ENCODE assay signal across 19 mouse cellular contexts in genomic region chr11:70075581-70075980, GRCm38 (mm10). TPM values are rescaled to one million over a fixed set of nuclear protein-coding genes. Genes with fewer than 3 reads are reported as not detected.
DNase-seq lines count a peak whose midpoint lies in the region; ATAC-seq and TF ChIP-seq lines count a peak whose summit lies in the region.
"Had no signal": no experiment of that assay in that cellular context is flagged by ENCODE, and none has a peak within 500 bp of the region (broad histone marks: within the 10 kb centered on the region; RNA-seq: fewer than 3 reads in every experiment).

No protein-coding gene starts in this region.

- TF ChIP-seq EP300 in CH12.LX (IDR thresholded peaks at IDR 0.05; ENCODE audit: low read length) = no peak

- no peak for TF ChIP-seq CTCF in CH12.LX (conservative IDR thresholded peaks at IDR 0.05 in 1 of 2, IDR thresholded peaks at IDR 0.05 in 1 of 2; ENCODE audit: low read depth in 2 of 2, low read length in 2 of 2)

- 55% methylated on average over 6 of the region's 6 CpGs for WGBS in liver, embryonic 13.5 days (ENCODE audit: insufficient replicate concordance)
- WGBS in kidney, embryonic 16.5 days = 67% methylated on average over 6 of the region's 6 CpGs

- H3K9me3 ChIP-seq in CH12.LX (replicated peaks; ENCODE audit: low read length) = no peaks in the 10 kb centered on the region
- no peaks in the 10 kb centered on the region for H3K9me3 ChIP-seq in liver, embryonic 13.5 days (replicated peaks)
- H3K9me3 ChIP-seq in kidney, embryonic 16.5 days (ENCODE audit: low read length) = no peaks in the 10 kb centered on the region
- H3K9me3 ChIP-seq: embryonic facial prominence, embryonic 13.5 days; forebrain, embryonic 15.5 days; neural tube, embryonic 15.5 days had no signal

- H3K27me3 ChIP-seq in CH12.LX (replicated peaks) = no peaks in the 10 kb centered on the region
- H3K27me3 ChIP-seq in liver, embryonic 13.5 days = 0 out of 2 replicates have a peak, but pooled peaks cover 5% of the 10 kb centered on the region
- peaks cover 5% of the 10 kb centered on the region; the same call in 1 of the 2 replicates for H3K27me3 ChIP-seq in kidney, embryonic 16.5 days (ENCODE audit: insufficient read depth, low read length)
- H3K27me3 ChIP-seq: forebrain, embryonic 15.5 days; neural tube, embryonic 15.5 days had no signal

- no peak overlapping the region for H3K9ac ChIP-seq in CH12.LX (ENCODE audit: insufficient read depth, low read depth)
- H3K9ac ChIP-seq in liver, embryonic 13.5 days = peak overlapping the region; percentile 33; the same call in 1 of the 2 replicates
- H3K9ac ChIP-seq in kidney, embryonic 16.5 days (replicated peaks; ENCODE audit: low read length) = no peak overlapping the region
- H3K9ac ChIP-seq: embryonic facial prominence, embryonic 13.5 days; forebrain, embryonic 15.5 days; neural tube, embryonic 15.5 days had no signal

- H3K4me1 ChIP-seq in CH12.LX (ENCODE audit: control insufficient read depth in 1 of 2, insufficient read depth in 2 of 2) = peaks cover 6 to 26% of the 10 kb centered on the region in 2 experiments; a peak in 3 of 4 replicates
- peaks cover 40% of the 10 kb centered on the region for H3K4me1 ChIP-seq in liver, embryonic 13.5 days (replicated peaks)
- peaks cover 9% of the 10 kb centered on the region; the same call in 1 of the 2 replicates for H3K4me1 ChIP-seq in kidney, embryonic 16.5 days (ENCODE audit: insufficient read depth, low read length)
- H3K4me1 ChIP-seq: forebrain, embryonic 15.5 days had no signal

- H3K4me2 ChIP-seq in CH12.LX (ENCODE audit: insufficient read depth, low read depth, poor library complexity, severe bottlenecking) = no peak overlapping the region
- H3K4me2 ChIP-seq in liver, embryonic 13.5 days = peak overlapping the region; percentile 45
- H3K4me2 ChIP-seq in kidney, embryonic 16.5 days (replicated peaks; ENCODE audit: low read depth, low read length) = no peak overlapping the region
- H3K4me2 ChIP-seq: forebrain, embryonic 15.5 days had no signal

- H3K27ac ChIP-seq in CH12.LX (ENCODE audit: insufficient read depth, low read depth) = no peak overlapping the region
- peak overlapping the region; percentile 91 for H3K27ac ChIP-seq in liver, embryonic 13.5 days
- no peak overlapping the region for H3K27ac ChIP-seq in kidney, embryonic 16.5 days (ENCODE audit: low read length)
- H3K27ac ChIP-seq: embryonic facial prominence, embryonic 13.5 days; forebrain, embryonic 15.5 days; neural tube, embryonic 15.5 days had no signal

- in situ Hi-C loops in CH12.LX (cut with MboI; ENCODE audit: low pct_ligation_motif_present, low pct_unique_long_range_greater_than_20kb, low sequenced_read_pairs) = no loop called here

- dilution Hi-C loops in CH12.LX (cut with MboI; ENCODE audit: extremely low pct_ligation_motif_present, extremely low pct_unique_long_range_greater_than_20kb, low sequenced_read_pairs) = no loop called here

- ATAC-seq in liver, embryonic 13.5 days (ENCODE audit: low read depth) = peak; percentile 86
- ATAC-seq in kidney, embryonic 16.5 days (ENCODE audit: low FRiP score, low TSS enrichment) = no peak
- ATAC-seq: forebrain, embryonic 15.5 days had no signal

- no peaks in the 10 kb centered on the region for H3K36me3 ChIP-seq in CH12.LX (replicated peaks in 1 of 2; ENCODE audit: control insufficient read depth in 1 of 2, insufficient read depth in 1 of 2, low read length in 1 of 2)
- no peaks in the 10 kb centered on the region for H3K36me3 ChIP-seq in liver, embryonic 13.5 days
- H3K36me3 ChIP-seq in kidney, embryonic 16.5 days (ENCODE audit: insufficient read depth, low read length) = no peaks in the 10 kb centered on the region
- H3K36me3 ChIP-seq: embryonic facial prominence, embryonic 13.5 days; forebrain, embryonic 15.5 days; neural tube, embryonic 15.5 days had no signal

- H3K79me2 ChIP-seq in CH12.LX (replicated peaks; ENCODE audit: control insufficient read depth, extremely low read depth, insufficient read depth, poor library complexity, severe bottlenecking) = no peaks in the 10 kb centered on the region

- no peak for TF ChIP-seq POLR2A in CH12.LX (IDR thresholded peaks at IDR 0.05; ENCODE audit: low read depth, low read length)

- DNase-seq in 3134 (ENCODE audit: extremely low read depth, insufficient read length, low spot score) (peak; percentile 54), CH12.LX (ENCODE audit: extremely low read depth) (peak; percentile 19)
- DNase-seq in adrenal gland, postnatal 25 days = peak; percentile 55
- DNase-seq in liver, embryonic 13.5 days = peak; percentile 76
- no peak for DNase-seq in gastrocnemius, adult 8-10 months (ENCODE audit: low spot score in 2 of 2)
- no peak for DNase-seq in kidney, postnatal 36 days
- DNase-seq in kidney, postnatal 4 days = no peak
- DNase-seq: cerebellum, postnatal 14 days; lung, postnatal 14 days; right cerebral cortex, postnatal 4 days had no signal

- H3K4me3 ChIP-seq in CH12.LX (replicated peaks in 1 of 3; ENCODE audit: low read depth in 2 of 3, low read length in 2 of 3, poor library complexity in 1 of 3) = no peak overlapping the region
- peak overlapping the region; percentile 7; the same call in 1 of the 2 replicates for H3K4me3 ChIP-seq in liver, embryonic 13.5 days (replicated peaks)
- no peak overlapping the region for H3K4me3 ChIP-seq in kidney, embryonic 16.5 days (ENCODE audit: low read length)
- H3K4me3 ChIP-seq: embryonic facial prominence, embryonic 13.5 days; forebrain, embryonic 15.5 days; neural tube, embryonic 15.5 days had no signal

- no peak for TF ChIP-seq RAD21 in CH12.LX (IDR thresholded peaks at IDR 0.05; ENCODE audit: low read depth, low read length)

TF ChIP-seq in CH12.LX, 34 proteins besides CTCF, POLR2A, EP300 and RAD21:
- TF ChIP-seq CHD1 (IDR thresholded peaks at IDR 0.05; ENCODE audit: low read depth, low read length) = no peak
- peak; percentile 95 for TF ChIP-seq MAFK (IDR thresholded peaks at IDR 0.05; ENCODE audit: insufficient replicate concordance, low read length)

RNA-seq across cellular contexts. Expression of gene Asgr2, which starts 16.9 kb away (rescaled TPM):
- total RNA-seq in CH12.LX (2012; rRNA removed) (0.17 TPM in 1 of 2 replicates, not detected in the other), CH12.LX (2014; rRNA removed) (not detected in 2 replicates)
- polyA plus RNA-seq in CH12.LX (2012; ENCODE audit: insufficient read length, low read depth) = 0.19 and 0.39 TPM in 2 replicates
- 2.9 and 4.1 TPM in 2 replicates for total RNA-seq in adrenal gland, postnatal 25 days (2021)
- polyA plus RNA-seq in liver, embryonic 13.5 days (2015; fragmentation: Nextera tagmentation; extraction: Ambion mirVana) = 5.2 and 5.7 TPM in 2 replicates
- total RNA-seq in gastrocnemius, adult 8-10 months (2022) = not detected
- 0.17 and 0.19 TPM in 2 replicates for polyA plus RNA-seq in kidney, embryonic 16.5 days (2015; fragmentation: Nextera tagmentation; extraction: Ambion mirVana)
- total RNA-seq: layer of hippocampus, adult 18-20 months; midbrain, postnatal 0 days had no signal
- polyA plus RNA-seq: brain, embryonic 14.5 days; embryonic facial prominence, embryonic 13.5 days; forebrain, embryonic 15.5 days; limb, embryonic 11.5 days; midbrain, postnatal 0 days; neural tube, embryonic 15.5 days had no signal

RNA-seq across cellular contexts. Expression of gene Asgr1, which starts 21.7 kb away (rescaled TPM):
- total RNA-seq in CH12.LX (2012; rRNA removed) = not detected in 2 replicates
- total RNA-seq in CH12.LX (2014; rRNA removed) = not detected in 2 replicates
- polyA plus RNA-seq in CH12.LX (2012; ENCODE audit: insufficient read length, low read depth) = not detected in 2 replicates
- 0.91 and 3.4 TPM in 2 replicates for total RNA-seq in adrenal gland, postnatal 25 days (2021)
- 1.4 and 1.8 TPM in 2 replicates for polyA plus RNA-seq in liver, embryonic 13.5 days (2015; fragmentation: Nextera tagmentation; extraction: Ambion mirVana)
- total RNA-seq in gastrocnemius, adult 8-10 months (2022) = not detected
- 1.3 and 1.4 TPM in 2 replicates for polyA plus RNA-seq in kidney, embryonic 16.5 days (2015; fragmentation: Nextera tagmentation; extraction: Ambion mirVana)
- total RNA-seq: hematopoietic stem cell, adult 5-6 weeks had no signal

RNA-seq across cellular contexts. Expression of gene Mgl2, which starts 54.5 kb away (rescaled TPM):
- 0.08 TPM in 1 of 2 replicates, not detected in the other for total RNA-seq in CH12.LX (2012; rRNA removed)
- not detected in 2 replicates for total RNA-seq in CH12.LX (2014; rRNA removed)
- not detected in 2 replicates for polyA plus RNA-seq in CH12.LX (2012; ENCODE audit: insufficient read length, low read depth)
- 2.2 and 2.6 TPM in 2 replicates for total RNA-seq in adrenal gland, postnatal 25 days (2021)
- 1.2 and 1.3 TPM in 2 replicates for polyA plus RNA-seq in liver, embryonic 13.5 days (2015; fragmentation: Nextera tagmentation; extraction: Ambion mirVana)
- 1 to 10 TPM in 2 of 4 experiments, under 1 TPM in 2; 0.60 to 2.0 (median 0.94) TPM for total RNA-seq in gastrocnemius, adult 8-10 months (2022)
- 0.31 and 0.36 TPM in 2 replicates for polyA plus RNA-seq in kidney, embryonic 16.5 days (2015; fragmentation: Nextera tagmentation; extraction: Ambion mirVana)
- polyA plus RNA-seq: limb, embryonic 11.5 days had no signal

RNA-seq across cellular contexts. Expression of gene Dlg4, which starts 58.8 kb away (rescaled TPM):
- total RNA-seq in CH12.LX (2012; rRNA removed) (9.8 and 15.3 TPM in 2 replicates), CH12.LX (2014; rRNA removed) (6.1 and 7.3 TPM in 2 replicates)
- polyA plus RNA-seq in CH12.LX (2012; ENCODE audit: insufficient read length, low read depth) = 6.8 and 9.3 TPM in 2 replicates
- 30.7 and 31.0 TPM in 2 replicates for total RNA-seq in adrenal gland, postnatal 25 days (2021)
- 1.1 and 1.2 TPM in 2 replicates for polyA plus RNA-seq in liver, embryonic 13.5 days (2015; fragmentation: Nextera tagmentation; extraction: Ambion mirVana)
- total RNA-seq in gastrocnemius, adult 8-10 months (2022) = 1 to 10 TPM; 3.3 to 6.9 (median 4.2) TPM
- 9.3 and 13.2 TPM in 2 replicates for polyA plus RNA-seq in kidney, embryonic 16.5 days (2015; fragmentation: Nextera tagmentation; extraction: Ambion mirVana)

Comparison
In these comparisons a context has a peak if more than half of its experiments do, and no peak if none do; other contexts are left out.
1. DNase-seq: peak in 3134 (single experiment), CH12.LX (single experiment), adrenal gland, postnatal 25 days (single experiment) and liver, embryonic 13.5 days (single experiment); none in gastrocnemius, adult 8-10 months (0 of 2), kidney, postnatal 36 days (0 of 2) and kidney, postnatal 4 days (0 of 2).